Mouse (Mus musculus) ovary, postnatal 14 days (tissue): ENCODE measurements around the gene C530008M17Rik.

Experiments
- DNase-seq: peaks from one replicate; pipeline ENCODE4 v3.0.0; 2022; ENCODE audit warnings: low spot score

Gene C530008M17Rik

GRCm38 (mm10) chr5:76702646-76703045 is 46.3 kb downstream of the C530008M17Rik start:
- no peak for DNase-seq

GRCm38 (mm10) chr5:76705307-76706173 is 49.2 kb downstream of the C530008M17Rik start:
- no peak for DNase-seq

GRCm38 (mm10) chr5:76707072-76707471 is 50.8 kb downstream of the C530008M17Rik start:
- no peak for DNase-seq

- DNase-seq, result no peak
These were observed 51.7 kb downstream of the C530008M17Rik start for GRCm38 (mm10) chr5:76708004-76708403.

DNA sequence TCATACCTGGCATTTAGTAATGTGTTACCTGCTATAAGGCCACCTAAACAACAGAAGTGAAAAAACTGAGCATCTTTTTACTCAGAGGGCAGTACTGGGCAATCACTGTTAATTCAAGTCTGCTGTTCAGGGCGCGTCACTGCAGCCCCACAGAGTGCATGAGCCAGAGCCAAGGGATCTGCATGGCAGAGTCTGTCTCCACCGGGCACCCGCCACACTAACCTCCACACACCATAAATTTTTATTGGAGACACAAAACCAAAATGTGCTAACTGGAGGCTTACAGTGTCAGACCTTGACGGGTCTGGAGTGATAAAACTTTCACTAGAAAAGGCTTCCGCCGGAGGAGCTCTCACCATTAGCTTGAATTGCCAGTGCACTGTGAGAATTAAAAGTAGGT is 57.4 kb downstream of the C530008M17Rik start:
- DNase-seq, result no peak

- DNase-seq, result no peak
These were observed 63.6 kb downstream of the C530008M17Rik start for GRCm38 (mm10) chr5:76719954-76720353.

GRCm38 (mm10) chr5:76724878-76725277 is 68.6 kb downstream of the C530008M17Rik start:
- DNase-seq, result no peak

DNA sequence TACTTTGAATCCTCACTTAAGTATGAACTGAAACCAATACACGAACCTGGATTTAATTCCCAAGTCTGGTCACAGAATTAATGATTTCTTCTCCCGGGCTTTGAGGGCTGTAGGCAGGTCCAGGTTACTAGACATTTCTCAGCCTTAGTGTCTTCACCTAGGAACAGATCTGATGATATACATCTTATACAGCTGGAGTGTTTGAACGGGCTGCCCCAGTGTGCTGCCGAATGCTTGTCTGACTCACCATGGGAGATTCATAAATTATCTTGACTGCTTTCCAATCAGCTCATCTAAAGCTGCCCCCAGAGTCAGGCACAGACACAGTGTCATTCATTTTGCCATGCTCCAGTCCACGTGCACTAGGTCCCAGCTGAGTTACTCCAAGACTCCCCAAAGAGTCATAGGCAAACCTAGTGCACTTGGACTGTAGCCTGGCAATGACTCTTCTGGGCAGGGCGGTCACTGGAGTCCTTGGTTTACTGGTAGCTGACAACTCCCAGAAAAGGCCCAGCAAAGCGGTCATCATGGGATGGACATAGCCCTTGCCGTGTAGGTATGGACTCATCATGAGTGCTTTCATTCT is 70.3 kb downstream of the C530008M17Rik start:
- DNase-seq, result no peak

DNA sequence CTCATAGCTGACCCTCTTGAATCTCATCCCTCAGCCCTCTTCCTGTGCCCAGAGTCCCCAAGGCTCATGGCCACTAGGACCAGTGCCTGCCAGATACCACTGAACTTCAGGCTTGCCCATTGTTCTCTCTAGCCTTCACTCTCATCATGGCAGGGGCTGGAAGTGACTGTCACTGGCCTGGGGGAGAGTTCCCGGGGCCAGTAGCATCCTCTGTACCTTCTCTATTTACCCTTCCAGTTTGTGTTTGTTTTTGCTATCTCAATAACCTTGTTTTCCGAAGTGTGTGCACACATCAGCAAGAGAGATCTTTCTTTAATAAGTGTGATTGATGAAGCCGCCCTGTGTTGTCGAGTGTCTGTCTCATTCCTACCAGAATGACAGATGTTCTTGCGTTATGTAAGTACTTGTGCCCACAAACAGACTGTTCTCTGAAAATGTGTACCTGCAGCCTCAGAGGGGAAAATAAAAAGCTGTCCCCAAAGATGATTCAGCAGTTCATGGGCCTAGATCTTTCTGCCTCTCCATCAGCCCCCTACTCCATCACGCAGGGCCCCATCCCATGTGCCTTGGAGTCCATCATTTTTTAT is 76.8 kb downstream of the C530008M17Rik start:
- DNase-seq, result no peak

- no peak for DNase-seq
These were observed 85.2 kb downstream of the C530008M17Rik start for GRCm38 (mm10) chr5:76741463-76741862.

- DNase-seq, result no peak
These were observed 85.8 kb downstream of the C530008M17Rik start for GRCm38 (mm10) chr5:76742076-76742475.

DNA sequence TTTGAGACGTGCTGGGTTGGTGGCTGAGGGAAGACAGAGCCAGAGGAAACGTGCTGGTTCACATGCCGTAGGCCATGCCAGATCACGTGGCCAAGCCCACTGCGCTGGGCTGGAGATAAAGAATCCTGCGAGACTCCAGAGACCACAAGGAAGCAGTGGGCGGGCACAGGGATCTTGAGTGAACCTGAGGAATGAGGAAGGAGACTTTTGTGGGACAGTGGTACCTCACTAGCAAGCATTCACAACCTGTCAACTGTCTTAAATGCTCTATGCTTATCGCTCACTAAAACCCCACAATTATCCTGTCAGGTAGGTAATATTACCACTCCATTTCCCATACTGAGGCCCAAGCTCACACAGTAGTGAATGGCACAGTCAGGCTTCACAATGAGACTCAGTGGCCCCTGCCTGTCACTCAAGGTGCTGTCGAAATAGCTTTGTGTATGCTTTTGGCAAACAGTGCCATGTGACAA is 88.5 kb downstream of the C530008M17Rik start:
- no peak for DNase-seq

DNA sequence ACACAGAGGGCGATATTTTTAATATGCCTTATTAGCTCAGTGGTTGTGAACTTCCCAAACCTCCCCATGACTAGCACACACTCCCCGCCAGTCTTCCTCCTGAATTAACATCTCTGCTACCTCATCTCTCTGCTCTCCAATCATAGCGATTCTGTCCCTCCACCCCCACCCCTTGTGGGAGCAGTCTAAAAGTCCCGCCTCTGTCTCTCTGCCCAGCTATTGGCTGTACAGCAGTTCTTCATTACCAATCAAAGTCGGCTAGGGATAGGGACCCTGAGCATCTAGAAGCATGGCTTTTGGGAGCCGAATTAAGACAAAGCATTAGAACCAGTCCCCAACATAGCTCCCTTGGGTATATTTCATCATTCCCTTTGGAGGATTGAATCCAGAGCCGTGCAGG is 91.5 kb downstream of the C530008M17Rik start:
- DNase-seq, result no peak

DNA sequence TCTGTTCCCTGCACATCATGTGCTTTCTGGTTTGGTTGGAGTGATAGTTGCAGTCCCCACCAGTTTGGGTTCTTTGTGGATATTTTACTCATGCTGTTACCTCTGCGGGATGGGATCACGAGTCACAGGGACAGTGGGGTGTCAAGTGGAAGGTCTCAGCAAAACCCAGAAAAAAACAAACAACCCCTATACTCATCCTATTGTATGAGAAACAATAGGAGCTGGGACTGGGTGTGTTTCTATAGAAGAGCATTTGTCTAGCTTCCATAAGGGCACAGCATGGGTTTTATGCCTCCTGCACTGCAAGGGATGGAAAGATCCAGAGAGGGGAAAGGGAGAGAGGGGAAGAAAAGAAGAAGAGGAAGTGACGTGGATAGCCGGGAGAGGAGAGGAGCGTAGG is 96.0 kb downstream of the C530008M17Rik start:
- no peak for DNase-seq

DNA sequence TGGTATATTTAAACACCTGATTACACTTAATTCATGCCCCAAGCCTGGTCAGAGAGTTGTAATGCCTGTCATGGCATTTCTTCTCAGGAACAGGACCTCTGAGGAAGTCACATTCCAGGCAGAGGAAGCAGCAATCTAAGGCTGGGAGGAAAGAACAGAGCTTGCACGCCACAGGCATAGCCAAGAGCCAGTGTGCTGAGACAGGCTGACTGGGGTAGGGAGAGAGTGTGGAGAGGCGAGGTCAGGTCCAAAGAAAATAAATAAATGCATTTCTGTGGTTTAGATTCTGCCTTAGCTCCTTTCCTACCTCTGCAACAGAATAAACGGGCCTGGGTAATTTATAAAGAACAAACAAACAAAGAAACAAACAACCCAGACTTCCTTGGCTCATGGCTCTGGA is 104.0 kb downstream of the C530008M17Rik start:
- DNase-seq, result no peak

DNA sequence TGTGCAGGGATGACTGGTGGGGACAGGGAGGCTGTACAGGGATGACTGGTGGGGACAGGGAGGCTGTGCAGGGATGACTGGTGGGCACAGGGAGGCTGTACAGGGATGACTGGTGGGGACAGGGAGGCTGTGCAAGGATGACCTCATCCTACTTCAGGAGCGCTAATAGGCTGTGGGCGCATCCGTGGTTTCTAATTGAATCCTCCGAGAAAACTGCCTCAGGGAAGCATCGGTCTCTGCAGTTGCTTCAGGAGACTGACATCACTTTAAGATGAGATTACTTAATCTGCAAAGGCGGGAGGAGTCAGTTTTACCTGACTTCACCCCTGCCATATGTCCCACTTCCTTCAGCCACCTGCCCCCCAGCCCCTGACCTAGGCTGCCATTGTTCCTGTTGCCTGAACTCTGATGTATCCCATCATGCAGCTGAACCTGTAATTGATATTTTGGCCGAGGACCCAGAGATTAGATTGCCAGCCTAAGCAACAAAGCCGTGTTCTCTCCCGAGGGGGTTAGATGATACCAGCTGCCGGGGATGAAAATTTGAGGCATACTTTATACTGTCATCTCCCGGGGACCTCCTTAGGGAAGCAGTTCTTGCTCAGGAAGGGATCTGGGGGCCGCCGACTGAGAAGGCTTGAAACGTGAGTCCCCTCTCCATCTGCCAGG is 105.9 kb downstream of the C530008M17Rik start:
- no peak for DNase-seq

- no peak for DNase-seq
These were observed 106.9 kb downstream of the C530008M17Rik start for GRCm38 (mm10) chr5:76763148-76763701.

DNA sequence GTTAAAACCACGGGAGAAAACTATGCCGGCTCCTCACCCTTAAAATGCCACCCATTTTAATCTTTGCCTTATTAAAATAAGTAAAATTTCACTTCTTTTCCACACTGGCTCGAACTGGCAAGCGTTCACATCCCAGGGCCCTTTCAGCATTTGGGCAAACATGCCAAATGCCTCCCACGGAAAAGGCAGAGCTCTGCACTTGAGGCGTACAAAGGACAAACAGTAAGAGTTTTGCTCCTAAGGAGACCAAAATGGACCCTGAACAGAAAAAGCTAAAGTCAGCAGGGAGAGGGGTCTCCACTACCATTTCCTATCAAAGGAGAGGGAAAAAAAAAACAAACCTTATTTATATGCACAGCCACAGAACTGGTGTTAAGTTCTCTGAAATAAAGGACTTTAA is 107.4 kb downstream of the C530008M17Rik start:
- DNase-seq, result no peak

- DNase-seq, result no peak
These were observed 112.7 kb downstream of the C530008M17Rik start for GRCm38 (mm10) chr5:76769014-76769413.

DNA sequence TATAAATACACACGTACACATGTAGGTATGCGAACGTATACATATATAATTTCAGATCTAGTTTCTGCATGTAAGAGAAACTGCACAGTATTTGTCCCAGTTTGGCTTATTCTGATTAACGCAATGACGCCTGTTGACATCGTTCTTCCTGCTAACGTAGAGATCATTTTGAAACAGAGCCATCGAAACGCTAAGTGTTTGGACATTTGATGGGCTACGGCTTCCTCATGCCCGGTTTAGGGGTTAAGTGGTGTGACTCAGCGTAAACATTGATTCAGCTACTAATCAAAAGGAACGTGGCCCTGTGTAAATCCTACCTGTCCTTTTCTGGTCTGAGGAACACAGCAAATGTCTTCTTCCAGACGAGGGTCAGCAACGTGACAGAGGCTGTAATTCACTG is 113.3 kb downstream of the C530008M17Rik start:
- DNase-seq, result no peak

DNA sequence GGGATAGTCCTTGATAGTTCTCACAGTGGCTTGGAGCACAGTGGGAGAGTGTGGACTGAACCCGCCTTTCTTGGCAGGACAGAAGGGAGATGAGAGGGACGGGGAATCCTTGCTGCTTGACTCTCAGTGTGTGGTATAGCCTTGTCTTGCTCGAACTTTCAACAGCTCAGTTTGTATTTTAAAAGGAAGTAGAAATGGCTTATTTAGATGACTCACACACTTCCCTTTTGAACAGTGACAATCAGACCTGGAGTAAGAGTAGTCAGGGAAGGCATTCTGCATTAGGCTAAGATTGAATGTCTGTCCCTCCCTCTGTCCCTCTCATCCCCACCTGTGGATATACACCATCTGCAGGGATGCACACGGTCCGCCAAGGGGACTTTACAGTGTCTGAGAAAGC is 115.1 kb downstream of the C530008M17Rik start:
- DNase-seq, result no peak

DNA sequence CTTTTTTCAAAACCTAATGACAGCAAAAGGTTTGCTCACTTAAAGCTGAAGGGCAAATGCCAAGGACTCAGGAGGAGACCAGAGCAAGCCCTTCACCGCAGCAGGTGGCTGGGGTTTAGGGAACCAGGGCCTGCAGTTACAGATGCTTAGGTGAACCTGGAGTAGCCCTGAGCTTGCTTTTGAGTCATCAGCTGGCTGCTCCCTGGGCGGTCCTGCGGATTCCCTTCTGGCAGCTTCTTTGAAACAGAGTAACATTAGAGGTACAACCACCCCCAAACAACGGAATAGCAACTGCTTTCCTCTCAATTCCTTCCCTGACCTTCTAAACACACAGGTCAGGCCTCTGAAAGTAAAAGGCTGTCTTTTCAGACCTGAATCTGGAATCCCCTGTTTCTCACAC is 116.5 kb downstream of the C530008M17Rik start:
- no peak for DNase-seq
